Mouse (Mus musculus): ENCODE results near the gene Pcgf2. TPM values are rescaled to one million over a fixed set of nuclear protein-coding genes. Genes with fewer than 3 reads are reported as not detected.
"Not testable (repeated sequence)": the region's sequence is repeated elsewhere in the genome, so short reads cannot be mapped to it uniquely, and the experiment has no call there.

Gene Pcgf2
- total RNA-seq, 2 experiments from 2014 or later: 2.4 to 3.3 TPM

- DNase-seq: no peak
These were observed 17.3 kb upstream of the Pcgf2 start for GRCm38 (mm10) chr11:97717369-97718280.

GRCm38 (mm10) chr11:97716021-97716420, 15.7 kb upstream of the Pcgf2 start:
- peak; percentile 15 for DNase-seq

- peak; percentile 54 for DNase-seq
These were observed 14.8 kb upstream of the Pcgf2 start for GRCm38 (mm10) chr11:97714784-97715760.

- no peak for DNase-seq
These were observed 14.1 kb upstream of the Pcgf2 start for GRCm38 (mm10) chr11:97714356-97714755.

- DNase-seq: peak; percentile 53
These were observed 13.6 kb upstream of the Pcgf2 start for GRCm38 (mm10) chr11:97713896-97714295.

GRCm38 (mm10) chr11:97712286-97712685, 12.0 kb upstream of the Pcgf2 start:
- peak; percentile 60 for DNase-seq

- DNase-seq: no peak
These were observed 11.1 kb upstream of the Pcgf2 start for GRCm38 (mm10) chr11:97711200-97711900.

GRCm38 (mm10) chr11:97710067-97710466, 9.8 kb upstream of the Pcgf2 start:
- DNase-seq: not testable (repeated sequence)

- DNase-seq: peak; percentile 97
These were observed 2.9 kb upstream of the Pcgf2 start, which contains the start of gene Psmb3 for GRCm38 (mm10) chr11:97703039-97703826. TSS of gene Psmb3 (plus strand) at chr11:97703399.

GRCm38 (mm10) chr11:97702393-97702745, 2.1 kb upstream of the Pcgf2 start:
- peak; percentile 80 for DNase-seq

GRCm38 (mm10) chr11:97701581-97702392, 1.5 kb upstream of the Pcgf2 start:
- no peak for DNase-seq

GRCm38 (mm10) chr11:97700746-97701580, 666 bp upstream of the Pcgf2 start:
- DNase-seq: no peak

- peak; percentile 73 for DNase-seq
These were observed 683 bp downstream of the Pcgf2 start for GRCm38 (mm10) chr11:97699626-97700002.

GRCm38 (mm10) chr11:97698741-97699611, 1.3 kb downstream of the Pcgf2 start:
- peak; percentile 67 for DNase-seq

- DNase-seq: no peak
These were observed 2.3 kb downstream of the Pcgf2 start for GRCm38 (mm10) chr11:97697891-97698529.

GRCm38 (mm10) chr11:97697199-97697890, 3.0 kb downstream of the Pcgf2 start:
- DNase-seq: no peak

- DNase-seq: no peak
These were observed 3.6 kb downstream of the Pcgf2 start for GRCm38 (mm10) chr11:97696669-97697068.
